Mouse (Mus musculus): ENCODE results near the gene Cacna1s. TPM values are rescaled to one million over a fixed set of nuclear protein-coding genes. Genes with fewer than 3 reads are reported as not detected.

The Cacna1s gene
- polyA plus RNA-seq, 1 experiment from 2014 or later: not detected

- Histone ChIP-seq H3K9me3 (ENCODE audit: control insufficient read depth, low read length) (no peaks in the 10 kb centered on the region), H3K4me1 (ENCODE audit: control insufficient read depth, insufficient read depth, low read length) (peaks cover 39% of the 10 kb centered on the region), H3K9ac (ENCODE audit: low read depth, low read length) (no peak overlapping the region), H3K27ac (ENCODE audit: low read depth, low read length) (peak overlapping the region; percentile 79; the same call in 1 of the 2 replicates), H3K36me3 (ENCODE audit: control insufficient read depth, insufficient read depth, low read length) (no peaks in the 10 kb centered on the region), H3K4me2 (replicated peaks; ENCODE audit: low read depth, low read length) (no peak overlapping the region), H3K4me3 (ENCODE audit: low read length) (no peak overlapping the region), H3K27me3 (ENCODE audit: control insufficient read depth, insufficient read depth, low read length) (peaks cover 3% of the 10 kb centered on the region; the same call in 1 of the 2 replicates)
- ATAC-seq (ENCODE audit: low FRiP score, low TSS enrichment): no peak
- 21% methylated on average over 5 of the region's 5 CpGs for WGBS
These were observed 75.9 kb downstream of the Cacna1s start for GRCm38 (mm10) chr1:136128416-136128815.

- Histone ChIP-seq H3K4me2 (replicated peaks; ENCODE audit: low read depth, low read length) (no peak overlapping the region), H3K27me3 (ENCODE audit: control insufficient read depth, insufficient read depth, low read length) (peaks cover 3% of the 10 kb centered on the region; the same call in 1 of the 2 replicates), H3K9me3 (ENCODE audit: control insufficient read depth, low read length) (no peaks in the 10 kb centered on the region), H3K9ac (ENCODE audit: low read depth, low read length) (no peak overlapping the region; the same call in 1 of the 2 replicates), H3K4me3 (ENCODE audit: low read length) (no peak overlapping the region), H3K36me3 (ENCODE audit: control insufficient read depth, insufficient read depth, low read length) (no peaks in the 10 kb centered on the region), H3K4me1 (ENCODE audit: control insufficient read depth, insufficient read depth, low read length) (peaks cover 45% of the 10 kb centered on the region), H3K27ac (ENCODE audit: low read depth, low read length) (peak overlapping the region; percentile 30; the same call in 1 of the 2 replicates)
- WGBS: 39% methylated on average over 4 of the region's 4 CpGs
- no peak for ATAC-seq (ENCODE audit: low FRiP score, low TSS enrichment)
These were observed 76.5 kb downstream of the Cacna1s start for GRCm38 (mm10) chr1:136128944-136129589.

- no peak for ATAC-seq (ENCODE audit: low FRiP score, low TSS enrichment)
- no peak overlapping the region for H3K27ac ChIP-seq (ENCODE audit: low read depth, low read length)
- H3K27me3 ChIP-seq (ENCODE audit: control insufficient read depth, insufficient read depth, low read length): peaks cover 3% of the 10 kb centered on the region; the same call in 1 of the 2 replicates
- peak overlapping the region; percentile 10; the same call in 1 of the 2 replicates for H3K4me2 ChIP-seq (replicated peaks; ENCODE audit: low read depth, low read length)
- no peaks in the 10 kb centered on the region for H3K9me3 ChIP-seq (ENCODE audit: control insufficient read depth, low read length)
- no peak overlapping the region for H3K4me3 ChIP-seq (ENCODE audit: low read length)
- no peaks in the 10 kb centered on the region for H3K36me3 ChIP-seq (ENCODE audit: control insufficient read depth, insufficient read depth, low read length)
- H3K4me1 ChIP-seq (ENCODE audit: control insufficient read depth, insufficient read depth, low read length): peaks cover 50% of the 10 kb centered on the region
- H3K9ac ChIP-seq (ENCODE audit: low read depth, low read length): no peak overlapping the region
- 57% methylated on average over 3 of the region's 3 CpGs for WGBS
These were observed 77.6 kb downstream of the Cacna1s start for GRCm38 (mm10) chr1:136130107-136130506.

GRCm38 (mm10) chr1:136130951-136131558 lies 78.5 kb downstream of the Cacna1s start, which contains the start of gene Kif21b:
Kif21b (plus strand) TSS chr1:136131389.
- H3K4me3 ChIP-seq (ENCODE audit: low read length): peak within 1 kb of the TSS; percentile 62

GRCm38 (mm10) chr1:136131603-136132291 lies 79.2 kb downstream of the Cacna1s start:
- H3K27ac ChIP-seq (ENCODE audit: low read depth, low read length): no peak overlapping the region
- H3K9me3 ChIP-seq (ENCODE audit: control insufficient read depth, low read length): no peaks in the 10 kb centered on the region
- H3K9ac ChIP-seq (ENCODE audit: low read depth, low read length): peak overlapping the region; percentile 57
- peaks cover 3% of the 10 kb centered on the region; the same call in 1 of the 2 replicates for H3K27me3 ChIP-seq (ENCODE audit: control insufficient read depth, insufficient read depth, low read length)
- peaks cover 66% of the 10 kb centered on the region for H3K4me1 ChIP-seq (ENCODE audit: control insufficient read depth, insufficient read depth, low read length)
- ATAC-seq (ENCODE audit: low FRiP score, low TSS enrichment): peak; percentile 12
- H3K36me3 ChIP-seq (ENCODE audit: control insufficient read depth, insufficient read depth, low read length): no peaks in the 10 kb centered on the region
- peak overlapping the region; percentile 78 for H3K4me2 ChIP-seq (replicated peaks; ENCODE audit: low read depth, low read length)
- WGBS: under 1% methylated on average over 40 of the region's 43 CpGs
- H3K4me3 ChIP-seq (ENCODE audit: low read length): peak overlapping the region; percentile 62

More at GRCm38 (mm10) chr1:136130951-136131558, 78.5 kb downstream of the Cacna1s start, which contains the start of gene Kif21b:
- H3K9me3 ChIP-seq (ENCODE audit: control insufficient read depth, low read length): no peaks in the 10 kb centered on the region
- H3K9ac ChIP-seq (ENCODE audit: low read depth, low read length): peak within 1 kb of the TSS; percentile 57
- peaks cover 3% of the 10 kb centered on the region; the same call in 1 of the 2 replicates for H3K27me3 ChIP-seq (ENCODE audit: control insufficient read depth, insufficient read depth, low read length)
- peak; percentile 91 for ATAC-seq (ENCODE audit: low FRiP score, low TSS enrichment)
- no peak within 1 kb of the TSS for H3K27ac ChIP-seq (ENCODE audit: low read depth, low read length)
- H3K4me2 ChIP-seq (replicated peaks; ENCODE audit: low read depth, low read length): peak within 1 kb of the TSS; percentile 78
- no peaks in the 10 kb centered on the region for H3K36me3 ChIP-seq (ENCODE audit: control insufficient read depth, insufficient read depth, low read length)
- H3K4me1 ChIP-seq (ENCODE audit: control insufficient read depth, insufficient read depth, low read length): peaks cover 59% of the 10 kb centered on the region
- 2% methylated on average over 40 of the region's 42 CpGs for WGBS

- WGBS: 38% methylated on average over 10 of the region's 10 CpGs
- peak overlapping the region; percentile 62 for H3K4me3 ChIP-seq (ENCODE audit: low read length)
- H3K36me3 ChIP-seq (ENCODE audit: control insufficient read depth, insufficient read depth, low read length): no peaks in the 10 kb centered on the region
- H3K9ac ChIP-seq (ENCODE audit: low read depth, low read length): peak overlapping the region; percentile 57; the same call in 1 of the 2 replicates
- H3K27ac ChIP-seq (ENCODE audit: low read depth, low read length): no peak overlapping the region
- peaks cover 3% of the 10 kb centered on the region; the same call in 1 of the 2 replicates for H3K27me3 ChIP-seq (ENCODE audit: control insufficient read depth, insufficient read depth, low read length)
- H3K4me1 ChIP-seq (ENCODE audit: control insufficient read depth, insufficient read depth, low read length): peaks cover 74% of the 10 kb centered on the region
- no peak for ATAC-seq (ENCODE audit: low FRiP score, low TSS enrichment)
- H3K9me3 ChIP-seq (ENCODE audit: control insufficient read depth, low read length): no peaks in the 10 kb centered on the region
- H3K4me2 ChIP-seq (replicated peaks; ENCODE audit: low read depth, low read length): peak overlapping the region; percentile 78
These were observed 80.0 kb downstream of the Cacna1s start for GRCm38 (mm10) chr1:136132386-136133201.

- no peaks in the 10 kb centered on the region for H3K9me3 ChIP-seq (ENCODE audit: control insufficient read depth, low read length)
- peak overlapping the region; percentile 29 for H3K4me2 ChIP-seq (replicated peaks; ENCODE audit: low read depth, low read length)
- no peaks in the 10 kb centered on the region for H3K36me3 ChIP-seq (ENCODE audit: control insufficient read depth, insufficient read depth, low read length)
- H3K27me3 ChIP-seq (ENCODE audit: control insufficient read depth, insufficient read depth, low read length): peaks cover 3% of the 10 kb centered on the region; the same call in 1 of the 2 replicates
- 0 out of 2 replicates have a peak overlapping the region, but pooled peaks have one; percentile 18 for H3K9ac ChIP-seq (ENCODE audit: low read depth, low read length)
- H3K27ac ChIP-seq (ENCODE audit: low read depth, low read length): no peak overlapping the region
- peaks cover 80% of the 10 kb centered on the region for H3K4me1 ChIP-seq (ENCODE audit: control insufficient read depth, insufficient read depth, low read length)
- 17% methylated on average over 13 of the region's 13 CpGs for WGBS
- no peak for ATAC-seq (ENCODE audit: low FRiP score, low TSS enrichment)
- 0 out of 2 replicates have a peak overlapping the region, but pooled peaks have one; percentile 10 for H3K4me3 ChIP-seq (ENCODE audit: low read length)
These were observed 81.2 kb downstream of the Cacna1s start for GRCm38 (mm10) chr1:136133570-136134240.

- Histone ChIP-seq H3K27me3 (ENCODE audit: control insufficient read depth, insufficient read depth, low read length) (peaks cover 3% of the 10 kb centered on the region; the same call in 1 of the 2 replicates), H3K27ac (ENCODE audit: low read depth, low read length) (no peak overlapping the region), H3K4me1 (ENCODE audit: control insufficient read depth, insufficient read depth, low read length) (peaks cover 79% of the 10 kb centered on the region), H3K4me2 (replicated peaks; ENCODE audit: low read depth, low read length) (no peak overlapping the region), H3K36me3 (ENCODE audit: control insufficient read depth, insufficient read depth, low read length) (no peaks in the 10 kb centered on the region), H3K9me3 (ENCODE audit: control insufficient read depth, low read length) (no peaks in the 10 kb centered on the region), H3K9ac (ENCODE audit: low read depth, low read length) (no peak overlapping the region), H3K4me3 (ENCODE audit: low read length) (no peak overlapping the region)
- ATAC-seq (ENCODE audit: low FRiP score, low TSS enrichment): no peak
- WGBS: 53% methylated on average over 2 of the region's 2 CpGs
These were observed 82.0 kb downstream of the Cacna1s start for GRCm38 (mm10) chr1:136134547-136134946.
